Mouse (Mus musculus): ENCODE measurements around the gene Nedd4. TPM values are rescaled to one million over a fixed set of nuclear protein-coding genes. Genes with fewer than 3 reads are reported as not detected.
A peak's percentile ranks its signal among the peaks of the same experiment; 100 is the strongest.

Gene Nedd4
- total RNA-seq, 2 experiments from 2014 or later = 343 to 345 TPM

GRCm38 (mm10) chr9:72678771-72679170 lies 16.6 kb downstream of the Nedd4 start:
- DNase-seq = no peak

- peak; percentile 38 to 63 for DNase-seq
These were observed 19.6 kb downstream of the Nedd4 start for GRCm38 (mm10) chr9:72681652-72682228.

- DNase-seq = no peak
These were observed 21.1 kb downstream of the Nedd4 start for GRCm38 (mm10) chr9:72683268-72683667.

- DNase-seq = no peak
These were observed 23.1 kb downstream of the Nedd4 start for GRCm38 (mm10) chr9:72685231-72685630.

- peak in 1 of 2 experiments; percentile 71 for DNase-seq
These were observed 24.4 kb downstream of the Nedd4 start for GRCm38 (mm10) chr9:72686506-72686905.

GRCm38 (mm10) chr9:72689522-72689921 lies 27.4 kb downstream of the Nedd4 start:
- DNase-seq = no peak

GRCm38 (mm10) chr9:72690811-72691210 lies 28.7 kb downstream of the Nedd4 start:
- no peak for DNase-seq

- DNase-seq = no peak
These were observed 29.8 kb downstream of the Nedd4 start for GRCm38 (mm10) chr9:72691942-72692341.

GRCm38 (mm10) chr9:72693081-72693696 lies 31.0 kb downstream of the Nedd4 start:
- DNase-seq = peak; percentile 27 to 58

- no peak for DNase-seq
These were observed 31.7 kb downstream of the Nedd4 start for GRCm38 (mm10) chr9:72693861-72694260.

- DNase-seq = no peak
These were observed 34.4 kb downstream of the Nedd4 start for GRCm38 (mm10) chr9:72696508-72696907.

- no peak for DNase-seq
These were observed 35.6 kb downstream of the Nedd4 start for GRCm38 (mm10) chr9:72697779-72698178.

- DNase-seq = peak; percentile 76 to 79
These were observed 37.6 kb downstream of the Nedd4 start for GRCm38 (mm10) chr9:72699702-72700101.

- DNase-seq = no peak
These were observed 39.3 kb downstream of the Nedd4 start for GRCm38 (mm10) chr9:72701441-72701840.

GRCm38 (mm10) chr9:72702075-72702474 lies 39.9 kb downstream of the Nedd4 start:
- DNase-seq = peak; percentile 85 to 90

GRCm38 (mm10) chr9:72703142-72703541 lies 41.0 kb downstream of the Nedd4 start:
- DNase-seq = no peak

GRCm38 (mm10) chr9:72703754-72704153 lies 41.6 kb downstream of the Nedd4 start:
- DNase-seq = no peak

- DNase-seq = no peak
These were observed 43.1 kb downstream of the Nedd4 start for GRCm38 (mm10) chr9:72705270-72705669.

GRCm38 (mm10) chr9:72707999-72708398 lies 45.9 kb downstream of the Nedd4 start:
- no peak for DNase-seq

GRCm38 (mm10) chr9:72708690-72709089 lies 46.5 kb downstream of the Nedd4 start:
- DNase-seq = no peak

GRCm38 (mm10) chr9:72710060-72710459 lies 47.9 kb downstream of the Nedd4 start:
- no peak for DNase-seq

GRCm38 (mm10) chr9:72714945-72715344 lies 52.8 kb downstream of the Nedd4 start:
- peak; percentile 75 to 85 for DNase-seq

- DNase-seq = no peak
These were observed 54.1 kb downstream of the Nedd4 start for GRCm38 (mm10) chr9:72716200-72716599.

GRCm38 (mm10) chr9:72719143-72719542 lies 57.0 kb downstream of the Nedd4 start:
- DNase-seq = no peak
